Mouse (Mus musculus): ENCODE results near the gene Actr3b.

- TF ChIP-seq CTCF (IDR thresholded peaks at IDR 0.05; ENCODE audit: low read depth), result no peak
- no peak for TF ChIP-seq EP300 (optimal IDR thresholded peaks at IDR 0.05)
Observed at GRCm38 (mm10) chr5:25748613-25749012, 11.2 kb upstream of the Actr3b start.
